Mouse (Mus musculus) cortical plate, adult 2 months (tissue): ENCODE results near the gene Kcnip2.

Experiments used
- CTCF ChIP-seq: fragments of 200-500 bp; IDR thresholded peaks from 2 replicates; pipeline ENCODE4 v1.5.1; 2011; ENCODE audit warnings: mild to moderate bottlenecking, control low read depth, low read length; ENCODE audit not compliant: insufficient read depth; ENCODE audit errors: extremely low read depth
- POLR2A ChIP-seq: fragments of 200-500 bp; IDR thresholded peaks from 2 replicates; pipeline ENCODE4 v1.6.1; 2011; ENCODE audit warnings: mild to moderate bottlenecking, low read length, control low read depth; ENCODE audit not compliant: insufficient read depth; ENCODE audit errors: extremely low read depth

DNA sequence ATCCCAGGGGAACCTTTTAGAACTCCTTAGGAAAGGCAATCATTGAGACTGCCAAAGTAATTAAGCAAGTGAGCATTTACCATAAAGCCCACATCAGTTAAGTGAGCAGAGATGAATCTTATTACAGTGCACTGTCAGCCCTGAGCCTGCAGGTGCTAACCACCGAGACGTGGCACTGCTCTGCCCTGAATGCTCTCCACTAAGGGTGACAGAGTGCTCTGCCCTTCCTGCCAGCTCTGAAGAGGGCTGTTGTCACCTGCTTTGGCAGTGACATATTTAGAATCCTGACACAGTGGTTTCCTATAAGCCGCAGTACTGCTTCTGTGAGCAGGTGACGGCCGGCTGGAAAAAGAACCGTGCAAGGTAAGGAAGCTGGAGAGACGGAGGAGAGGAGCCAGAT, 38.7 kb upstream of the Kcnip2 start:
- TF ChIP-seq CTCF, result no peak
- no peak for TF ChIP-seq POLR2A
